Mouse (Mus musculus): ENCODE results near the gene Mgrn1.

The Mgrn1 gene

GRCm38 (mm10) chr16:4885760-4886689 is at the start of gene Mgrn1:
TSS of gene Mgrn1 (plus strand) at chr16:4886249.
- peak; percentile 86 for DNase-seq

DNA sequence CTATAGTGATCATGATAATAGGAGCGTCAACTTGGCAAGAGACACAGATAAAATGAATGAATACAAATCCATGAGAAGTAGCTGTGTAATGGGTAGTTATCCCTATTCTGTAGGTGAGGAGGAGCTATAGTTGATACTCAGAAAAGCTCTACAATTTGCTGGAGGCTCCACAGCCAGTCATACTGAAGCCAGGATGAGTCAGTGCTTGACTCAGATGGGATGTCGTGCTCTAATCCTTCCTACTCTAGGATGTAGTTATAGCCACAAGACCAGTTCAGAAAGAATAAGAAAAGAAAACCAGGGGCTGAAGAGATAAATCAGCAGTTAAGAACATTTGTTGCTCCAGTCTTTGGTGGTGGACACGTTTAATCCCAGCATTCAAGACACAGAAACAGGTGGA is 48.4 kb upstream of the Mgrn1 start:
- no peak for DNase-seq

GRCm38 (mm10) chr16:4839552-4839951 is 46.5 kb upstream of the Mgrn1 start:
- DNase-seq: no peak

DNA sequence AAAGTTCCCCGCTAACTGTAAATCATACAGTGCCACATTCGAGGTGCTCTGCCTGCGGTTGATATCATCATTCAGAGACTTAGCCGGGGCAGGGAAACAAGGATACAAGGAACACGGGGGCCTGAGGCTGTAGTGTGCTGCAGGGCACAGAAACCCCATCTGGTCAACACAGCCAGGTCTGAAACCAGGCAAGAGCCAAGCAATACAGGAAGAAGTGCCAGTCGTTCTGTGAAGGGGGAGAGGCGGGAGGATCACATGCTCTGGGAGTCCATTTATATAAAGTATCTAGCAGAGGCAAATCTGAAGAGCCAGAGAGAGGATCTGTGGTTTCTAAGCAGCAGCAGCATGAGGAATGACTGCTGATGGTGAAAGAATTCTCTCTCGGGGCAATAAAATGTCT is 45.8 kb upstream of the Mgrn1 start:
- DNase-seq: no peak

GRCm38 (mm10) chr16:4847041-4847440 is 39.0 kb upstream of the Mgrn1 start:
- no peak for DNase-seq

- no peak for DNase-seq
These were observed 38.0 kb upstream of the Mgrn1 start for GRCm38 (mm10) chr16:4848090-4848489.

GRCm38 (mm10) chr16:4850361-4850760 is 35.7 kb upstream of the Mgrn1 start:
- DNase-seq: no peak

GRCm38 (mm10) chr16:4850938-4851628 is 35.0 kb upstream of the Mgrn1 start:
- DNase-seq: no peak

DNA sequence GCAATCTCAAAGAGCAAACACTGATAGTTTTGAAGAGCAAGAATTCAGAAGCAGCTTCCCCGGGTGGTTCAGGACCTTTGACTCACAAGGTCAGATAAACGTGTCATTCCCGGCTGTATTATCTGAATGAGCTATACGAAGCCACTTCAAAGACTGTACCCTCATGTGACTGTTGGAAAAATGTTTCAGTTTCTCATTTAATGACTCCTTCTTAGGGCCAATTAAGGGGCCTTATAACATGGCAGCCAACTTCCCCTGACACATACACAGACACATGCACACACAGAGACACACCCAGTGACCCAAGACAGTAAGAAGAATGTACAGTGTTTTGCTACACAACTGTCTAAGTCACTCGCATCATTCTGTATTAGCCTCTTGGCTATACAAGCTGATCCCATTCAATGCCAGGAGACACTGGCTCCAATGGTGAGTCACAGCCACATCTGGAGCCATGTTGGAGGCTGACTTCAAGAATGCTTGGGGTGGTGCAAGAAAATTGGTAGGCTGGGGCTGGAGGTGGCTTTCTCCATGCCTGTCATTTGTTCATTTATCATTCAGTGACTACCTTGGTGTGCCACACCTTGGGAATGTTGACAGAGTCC is 30.9 kb upstream of the Mgrn1 start:
- no peak for DNase-seq

- DNase-seq: peak; percentile 73
These were observed 24.7 kb upstream of the Mgrn1 start for GRCm38 (mm10) chr16:4861392-4861791.

- no peak for DNase-seq
These were observed 23.1 kb upstream of the Mgrn1 start for GRCm38 (mm10) chr16:4862863-4863483.

- no peak for DNase-seq
These were observed 22.3 kb upstream of the Mgrn1 start for GRCm38 (mm10) chr16:4863742-4864141.

- peak; percentile 88 for DNase-seq
These were observed 19.9 kb upstream of the Mgrn1 start for GRCm38 (mm10) chr16:4866101-4866695.

GRCm38 (mm10) chr16:4870490-4870889 is 15.6 kb upstream of the Mgrn1 start:
- DNase-seq: no peak

- DNase-seq: no peak
These were observed 14.1 kb upstream of the Mgrn1 start for GRCm38 (mm10) chr16:4871926-4872325.

DNA sequence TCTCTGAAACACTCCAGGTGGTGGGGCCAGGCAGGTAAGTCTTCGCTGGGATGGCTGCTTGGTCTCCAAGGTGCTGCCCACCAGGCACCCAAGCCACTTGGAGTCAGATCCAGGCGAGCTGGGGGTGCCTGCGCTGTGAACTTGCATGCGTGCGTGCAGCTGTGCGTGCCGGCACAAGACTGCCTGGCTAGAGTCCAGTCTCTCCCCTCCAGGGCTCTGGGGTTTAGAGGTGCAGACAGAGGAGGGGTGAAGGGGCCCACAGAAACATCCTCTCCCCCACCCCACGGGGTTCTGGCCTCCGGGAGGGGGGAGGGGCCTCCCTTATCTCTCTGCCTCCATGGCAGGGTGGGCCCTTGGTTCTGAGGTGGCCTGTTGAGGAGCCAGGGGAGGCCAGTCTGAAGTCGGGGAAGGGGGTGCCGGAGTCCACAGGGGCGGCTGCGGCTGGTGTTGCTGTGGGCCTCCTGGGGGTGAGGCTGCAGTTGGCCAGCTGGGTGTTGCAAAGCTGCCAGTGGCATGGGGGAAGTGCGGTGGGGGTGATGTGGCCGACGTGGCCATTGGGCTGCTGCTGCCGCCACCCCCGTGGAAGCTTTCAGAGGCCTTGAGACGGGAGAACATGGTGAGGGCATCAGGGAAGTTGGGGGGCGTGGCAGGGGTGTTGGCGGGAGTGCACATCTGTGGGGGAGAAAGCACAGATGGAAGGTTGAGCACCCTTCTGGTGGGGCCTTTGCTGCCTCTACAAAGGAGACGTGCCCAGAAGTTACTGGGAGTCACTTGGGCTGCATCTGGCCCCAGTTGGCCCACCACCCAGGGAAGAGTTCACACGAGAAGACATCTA is 10.6 kb upstream of the Mgrn1 start:
- DNase-seq: no peak

GRCm38 (mm10) chr16:4876033-4876680 is 9.9 kb upstream of the Mgrn1 start:
- DNase-seq: peak; percentile 79

GRCm38 (mm10) chr16:4877195-4877594 is 8.9 kb upstream of the Mgrn1 start:
- DNase-seq: no peak

GRCm38 (mm10) chr16:4877701-4878100 is 8.3 kb upstream of the Mgrn1 start:
- no peak for DNase-seq

DNA sequence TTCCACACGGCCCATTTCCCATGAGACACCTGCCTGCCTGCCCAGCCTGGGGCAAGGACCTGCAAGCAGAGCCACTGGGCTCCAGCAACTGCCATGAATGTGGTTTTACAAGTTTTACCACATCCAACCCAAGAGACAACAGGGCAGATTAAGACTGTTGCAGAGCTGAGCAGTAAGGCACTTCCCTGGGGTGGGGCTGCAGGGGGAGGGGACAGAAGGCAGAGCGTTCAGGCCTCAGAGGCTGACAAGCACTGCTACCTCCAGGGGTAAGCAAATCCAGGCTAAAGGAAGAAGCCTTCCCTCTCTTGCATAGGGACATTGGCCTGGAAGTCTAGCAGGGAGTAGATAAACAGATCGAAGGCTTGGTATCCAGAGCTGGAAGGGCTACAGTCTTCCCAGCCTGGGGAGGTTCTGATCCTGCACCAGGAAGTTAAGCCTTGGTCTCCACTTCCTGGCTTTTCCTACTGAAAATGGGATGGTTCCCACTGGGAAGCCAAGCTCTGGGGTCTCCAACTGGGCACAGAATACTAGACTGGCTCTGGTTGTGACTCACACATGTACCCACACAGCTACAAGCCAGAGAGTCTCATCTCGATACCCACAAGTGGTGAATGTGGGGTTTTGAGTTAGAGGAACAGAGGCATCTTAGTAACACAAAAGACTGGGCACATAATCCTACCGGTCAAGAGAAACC is 7.7 kb upstream of the Mgrn1 start:
- DNase-seq: peak; percentile 54

Data from kidney, adult 11 months (tissue).